Mouse (Mus musculus) Patski (cell line): ENCODE results near the gene Wdr62. TPM values are rescaled to one million over a fixed set of nuclear protein-coding genes. Genes with fewer than 3 reads are reported as not detected.
"Not testable (repeated sequence)": the region's sequence is repeated elsewhere in the genome, so short reads cannot be mapped to it uniquely, and the experiment has no call there.

Experiments used
- ATAC-seq: fragments of 100-300 bp; one replicate; pipeline ENCODE4 v1.8.0; 2021
- CTCF ChIA-PET: fragments of 350-600 bp; sonication (Branson Sonifier 250); formaldehyde crosslinking; loops from one replicate; lab custom pipeline; 2022; ENCODE audit warnings: inconsistent platforms; lab: Charles Lee
- POLR2A ChIA-PET: fragments of 350-600 bp; sonication (Branson Sonifier 250); formaldehyde crosslinking; loops from one replicate; lab custom pipeline; 2022; ENCODE audit warnings: antibody characterized with exemption, inconsistent platforms; lab: Charles Lee
- DNase-seq: peaks from one replicate; pipeline ENCODE4 v3.0.0-alpha.2; 2011; ENCODE audit warnings: low read depth, low spot score
- H3K27me3 ChIP-seq: fragments of 371-371 bp; one replicate; pipeline ENCODE4 v1.5.1; 2021
- CTCF ChIP-seq: fragments of 100-300 bp; IDR thresholded peaks from one replicate; pipeline ENCODE4 v1.5.1; 2021
- in situ Hi-C: fragments of 300-500 bp; cut with MboI; formaldehyde crosslinking; loops from 3 replicates; pipeline ENCODE4 v1.11.1; 2018; ENCODE audit warnings: low pct_unique_long_range_greater_than_20kb, mixed read lengths
- polyA plus RNA-seq: library from polyadenylated mRNA; unstranded; gene quantifications from one replicate; pipeline ENCODE4 v1.2.3, GENCODE M21; 2021

Gene Wdr62
- polyA plus RNA-seq, 1 experiment from 2014 or later = 9.7 TPM

- TF ChIP-seq CTCF = peak; percentile 75
- CTCF ChIA-PET = interaction anchor here (0.7 to 4.1 kb wide), 14 partner anchors 9 to 204 kb away, joined by 3 to 34 read pairs (median 4); partner anchors contain the start of genes Capns1, Polr2i and Wdr62
- in situ Hi-C loops = no loop called here
- ATAC-seq (peak; percentile 57), DNase-seq (no peak)
- POLR2A ChIA-PET = no interaction called here
- no peaks in the 10 kb centered on the region for H3K27me3 ChIP-seq
Measured at GRCm38 (mm10) chr7:30216723-30217151, 63.5 kb downstream of the Wdr62 start.

DNA sequence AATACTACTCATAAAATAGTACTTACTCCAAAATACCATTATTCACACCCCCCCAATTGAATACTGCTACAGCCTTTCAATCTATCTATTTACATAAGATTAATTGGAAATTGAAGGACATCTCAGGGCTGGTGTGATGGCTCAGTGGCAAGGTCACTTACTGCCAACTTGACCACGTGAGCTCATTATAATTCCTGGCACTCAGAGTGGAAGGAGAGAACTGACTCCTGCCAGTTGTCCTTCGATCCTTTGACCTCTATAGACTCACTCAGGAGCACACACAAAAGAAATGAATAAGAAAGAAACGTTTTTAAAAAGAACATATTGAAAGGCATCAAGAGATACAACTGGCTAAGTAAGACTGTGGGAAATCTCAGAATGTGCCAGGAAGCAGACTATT is 64.3 kb downstream of the Wdr62 start:
- no peak for ATAC-seq
- POLR2A ChIA-PET = no interaction called here
- CTCF ChIA-PET = interaction anchor here (1.8 to 4.1 kb wide), 2 partner anchors 11 to 40 kb away, joined by 5 to 34 read pairs; no protein-coding TSS in a partner anchor
- no peak for DNase-seq
- H3K27me3 ChIP-seq = no peaks in the 10 kb centered on the region
- in situ Hi-C loops = no loop called here
- TF ChIP-seq CTCF = no peak

DNA sequence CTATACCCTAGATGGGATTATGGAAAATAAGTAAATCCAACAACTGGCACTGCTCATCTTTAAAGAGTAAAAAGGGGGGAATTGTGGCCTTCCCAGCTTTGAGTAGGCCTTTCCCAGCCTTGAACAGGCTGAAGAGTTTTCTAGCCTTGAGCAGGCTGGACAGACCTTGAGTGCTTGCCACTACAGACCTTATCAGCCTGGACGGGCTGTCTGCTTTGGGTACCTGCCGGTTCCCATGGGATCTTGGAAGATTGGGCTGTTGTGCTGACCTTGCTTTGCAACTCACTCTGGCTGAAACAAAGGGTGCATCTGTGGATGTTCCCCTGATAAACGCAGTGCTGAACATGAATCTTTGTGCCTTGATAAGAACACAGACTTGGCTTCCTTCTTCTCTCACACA is 66.3 kb downstream of the Wdr62 start:
- in situ Hi-C loops = loop anchor here (5.0 kb wide), 1 partner anchor 42 kb away; no protein-coding TSS in a partner anchor
- ATAC-seq (no peak), DNase-seq (no peak)
- POLR2A ChIA-PET = no interaction called here
- no peak for TF ChIP-seq CTCF
- CTCF ChIA-PET = no interaction called here
- peaks cover under 1% of the 10 kb centered on the region for H3K27me3 ChIP-seq

- POLR2A ChIA-PET = no interaction called here
- no peak for ATAC-seq
- CTCF ChIA-PET = no interaction called here
Measured at GRCm38 (mm10) chr7:30211025-30211424, 69.2 kb downstream of the Wdr62 start.

DNA sequence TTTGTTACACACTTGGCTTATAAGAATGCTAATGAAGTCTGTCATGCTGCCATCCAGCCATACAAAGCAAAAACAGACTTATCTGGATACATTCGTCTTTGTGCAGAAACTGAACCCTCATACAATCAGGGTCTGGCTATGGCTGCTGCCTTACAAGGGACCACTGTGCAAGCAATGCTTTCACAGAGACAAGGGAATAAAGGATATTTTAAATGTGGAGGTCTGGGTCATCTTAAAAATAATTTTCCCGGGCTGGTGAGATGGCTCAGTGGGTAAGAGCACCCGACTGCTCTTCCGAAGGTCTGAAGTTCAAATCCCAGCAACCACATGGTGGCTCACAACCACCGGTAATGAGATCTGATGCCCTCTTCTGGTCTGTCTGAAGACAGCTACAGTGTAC is 73.9 kb downstream of the Wdr62 start:
- TF ChIP-seq CTCF = peak; percentile 24
- CTCF ChIA-PET = interaction anchor here (0.8 to 4.3 kb wide), 4 partner anchors 10 to 32 kb away, joined by 3 to 34 read pairs (median 18); no protein-coding TSS in a partner anchor
- H3K27me3 ChIP-seq, in situ Hi-C loops, POLR2A ChIA-PET, ATAC-seq, DNase-seq: not testable (repeated sequence)

More at GRCm38 (mm10) chr7:30211025-30211424, 69.2 kb downstream of the Wdr62 start:
- no peak for TF ChIP-seq CTCF
- DNase-seq = no peak
- in situ Hi-C loops = loop anchor here (5.0 kb wide), 1 partner anchor 39 kb away; no protein-coding TSS in a partner anchor
- peaks cover 5% of the 10 kb centered on the region for H3K27me3 ChIP-seq

DNA sequence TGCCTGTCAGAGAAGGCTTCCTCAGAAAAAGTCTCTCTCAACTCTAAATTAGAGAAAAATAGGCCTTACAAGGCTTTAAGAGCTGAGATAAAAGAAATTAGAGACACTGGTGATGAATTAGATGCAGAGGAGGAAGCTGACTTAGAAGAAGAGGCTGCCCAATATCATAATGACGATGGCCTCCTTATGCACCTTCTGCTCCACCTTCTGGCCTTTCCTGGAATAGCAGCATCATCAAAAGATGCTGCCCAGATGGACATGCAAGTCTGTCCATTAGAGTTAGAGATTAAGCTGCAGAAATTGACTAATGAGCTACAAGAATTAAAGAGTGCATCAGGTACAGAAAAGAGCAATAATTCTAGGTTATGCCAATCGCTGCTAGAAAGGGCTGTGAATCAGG is 74.8 kb downstream of the Wdr62 start:
- ChIA-PET CTCF (interaction anchor here (0.9 to 4.3 kb wide), 10 partner anchors 9 to 37 kb away, joined by 3 to 34 read pairs (median 5); partner anchors contain the start of gene Zfp146), POLR2A (interaction anchor here (0.8 to 1.1 kb wide), 2 partner anchors 12 to 15 kb away, joined by 3 read pairs; no protein-coding TSS in a partner anchor)
- in situ Hi-C loops = no loop called here
- peaks cover 5% of the 10 kb centered on the region for H3K27me3 ChIP-seq
- peak; percentile 71 for TF ChIP-seq CTCF
- no peak for DNase-seq
- ATAC-seq = no peak

DNA sequence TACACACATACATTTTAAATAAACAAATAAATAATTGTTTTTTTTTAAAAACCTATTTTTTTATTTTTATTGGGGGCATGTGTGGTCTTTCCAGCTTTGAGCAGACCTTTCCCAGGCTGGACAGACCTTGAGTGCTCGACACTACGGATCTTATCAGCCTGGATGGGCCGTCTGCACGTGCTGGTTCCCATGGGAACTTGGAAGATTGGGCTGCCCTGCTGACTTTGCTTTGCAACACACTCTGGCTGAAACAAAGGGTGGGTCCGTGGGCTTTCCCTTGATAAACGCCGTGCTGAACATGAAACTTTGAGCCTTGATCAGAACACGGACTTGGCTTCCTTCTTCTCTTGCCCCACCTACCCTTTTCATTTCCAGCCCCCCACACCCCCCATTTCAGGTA is 75.8 kb downstream of the Wdr62 start:
- ATAC-seq = no peak
- H3K27me3 ChIP-seq = peaks cover 5% of the 10 kb centered on the region
- ChIA-PET CTCF (interaction anchor here (0.6 to 4.3 kb wide), 5 partner anchors 12 to 27 kb away, joined by 3 to 34 read pairs (median 3); no protein-coding TSS in a partner anchor), POLR2A (interaction anchor here (0.5 to 1.1 kb wide), 2 partner anchors 16 to 21 kb away, joined by 3 to 4 read pairs; no protein-coding TSS in a partner anchor)
- in situ Hi-C loops = no loop called here
- no peak for DNase-seq
- TF ChIP-seq CTCF = no peak

GRCm38 (mm10) chr7:30202895-30203690 is 77.1 kb downstream of the Wdr62 start:
- TF ChIP-seq CTCF = no peak
- no peaks in the 10 kb centered on the region for H3K27me3 ChIP-seq
- DNase-seq (no peak), ATAC-seq (no peak)
- CTCF ChIA-PET = interaction anchor here (0.8 to 4.3 kb wide), 5 partner anchors 13 to 30 kb away, joined by 3 to 34 read pairs (median 4); no protein-coding TSS in a partner anchor
- POLR2A ChIA-PET = no interaction called here
- in situ Hi-C loops = no loop called here

DNA sequence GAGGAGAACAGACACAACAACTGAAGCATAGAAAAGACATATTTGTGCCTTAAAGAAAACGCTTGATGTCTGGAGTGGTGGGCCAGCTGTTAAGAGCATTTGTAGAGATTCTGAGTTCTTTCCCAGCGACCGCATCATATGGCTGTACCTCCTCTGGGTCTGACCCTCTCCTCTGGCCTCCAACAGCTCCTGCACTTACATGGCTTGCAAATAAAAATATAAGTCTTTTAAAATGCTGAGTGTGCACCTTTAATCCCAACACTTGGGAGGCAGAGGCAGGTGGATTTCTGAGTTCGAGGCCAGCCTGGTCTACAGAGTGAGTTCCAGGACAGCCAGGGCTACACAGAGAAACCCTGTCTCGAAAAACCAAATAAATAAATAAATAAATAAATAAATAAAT is 79.6 kb downstream of the Wdr62 start:
- H3K27me3 ChIP-seq, in situ Hi-C loops, ATAC-seq, DNase-seq: not testable (repeated sequence)
- CTCF ChIA-PET = interaction anchor here (4.3 kb wide), 1 partner anchor 17 kb away, joined by 17 read pairs; no protein-coding TSS in a partner anchor
- POLR2A ChIA-PET = interaction anchor here (0.5 kb wide), 1 partner anchor 22 kb away, joined by 4 read pairs; no protein-coding TSS in a partner anchor

GRCm38 (mm10) chr7:30200200-30200599 is 80.0 kb downstream of the Wdr62 start:
- TF ChIP-seq CTCF = no peak
- ChIA-PET POLR2A (interaction anchor here (0.5 kb wide), 1 partner anchor 23 kb away, joined by 4 read pairs; no protein-coding TSS in a partner anchor), CTCF (interaction anchor here (2.2 to 4.3 kb wide), 2 partner anchors 10 to 17 kb away, joined by 12 to 17 read pairs; no protein-coding TSS in a partner anchor)
- H3K27me3 ChIP-seq = no peaks in the 10 kb centered on the region
- DNase-seq = no peak
- ATAC-seq = no peak
- in situ Hi-C loops = no loop called here
